8 mouse cellular contexts compared by ENCODE assay signal in the genomic region with DNA sequence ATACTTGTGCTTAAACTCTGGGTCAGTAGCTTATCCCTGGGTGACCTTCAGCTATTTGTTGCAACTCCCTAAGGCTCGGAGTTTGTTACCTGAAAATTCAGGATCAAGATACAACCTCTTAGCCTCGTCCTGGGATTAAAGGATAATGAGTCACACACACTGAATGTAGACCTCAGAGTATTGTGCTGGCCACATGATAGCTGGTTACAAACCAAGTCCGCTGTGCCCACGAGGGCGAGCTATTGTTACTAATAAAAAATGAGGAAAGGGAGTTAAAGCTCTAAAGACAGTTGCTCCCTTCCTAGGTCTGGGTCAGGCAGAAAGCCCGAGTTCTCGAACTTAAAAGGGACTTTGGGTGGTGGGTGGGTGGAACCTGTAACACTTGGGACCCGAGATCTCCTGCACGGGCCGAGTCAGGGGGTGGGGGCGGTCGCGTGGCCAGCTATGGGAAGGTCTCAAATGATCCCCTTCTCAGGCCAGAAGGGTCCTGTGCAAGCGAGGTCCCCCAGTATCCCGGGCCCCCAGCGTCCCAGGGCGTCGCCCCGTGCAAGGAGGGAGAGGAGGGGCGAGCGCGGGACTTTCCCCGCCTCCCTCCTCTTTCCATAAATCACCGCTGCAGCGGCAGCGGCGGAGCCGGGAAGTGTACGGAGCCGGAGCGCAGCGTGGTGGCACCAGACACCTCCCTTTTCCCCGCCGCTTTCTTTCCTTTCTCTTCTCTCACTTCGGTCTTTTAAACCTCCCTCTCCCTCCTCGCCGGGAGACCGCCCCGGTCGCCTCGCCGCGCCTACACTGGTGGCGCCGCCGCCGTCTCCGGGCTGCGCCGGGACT. TPM values are rescaled to one million over a fixed set of nuclear protein-coding genes. Genes with fewer than 3 reads are reported as not detected.
DNase-seq lines count a peak whose midpoint lies in the region; ATAC-seq and TF ChIP-seq lines count a peak whose summit lies in the region.

A gene (plus strand): TSS at position 633 of the 828 bp plus-strand sequence.

- DNase-seq in 3T3-L1 (ENCODE audit: low read depth, low spot score): peak; percentile 34
- DNase-seq in adrenal gland, postnatal 14 days: peak; percentile 85
- DNase-seq in forebrain, embryonic 11.5 days (ENCODE audit: low spot score): peak; percentile 85
- DNase-seq in kidney, postnatal 0 days (ENCODE audit: low spot score): peak; percentile 93
- no peak for DNase-seq in liver, embryonic 14.5 days (ENCODE audit: low read depth in 3 of 3, low spot score in 3 of 3)
- DNase-seq in MN1 (ENCODE audit: low spot score): no peak

- 1% methylated on average over 43 of the region's 50 CpGs for WGBS in forebrain, embryonic 11.5 days
- WGBS in heart, embryonic 13.5 days: under 1% methylated on average over 40 of the region's 50 CpGs
- WGBS in kidney, postnatal 0 days: under 1% methylated on average over 39 of the region's 50 CpGs
- 1% methylated on average over 44 of the region's 50 CpGs for WGBS in liver, embryonic 14.5 days (ENCODE audit: insufficient replicate concordance)
- WGBS in olfactory bulb, adult 2 months: 2% methylated on average over 50 of the region's 50 CpGs

- H3K9ac ChIP-seq in forebrain, embryonic 11.5 days (ENCODE audit: low read length): peak within 1 kb of the TSS; percentile 96
- H3K9ac ChIP-seq in heart, embryonic 13.5 days: peak within 1 kb of the TSS; percentile 95
- H3K9ac ChIP-seq in kidney, postnatal 0 days (ENCODE audit: low read depth, low read length): peak within 1 kb of the TSS; percentile 92
- H3K9ac ChIP-seq in liver, embryonic 14.5 days (replicated peaks): 0 out of 2 replicates have a peak within 1 kb of the TSS, but pooled peaks have one; percentile 9

- no peaks in the 10 kb centered on the region for H3K36me3 ChIP-seq in forebrain, embryonic 11.5 days (ENCODE audit: control insufficient read depth, insufficient read depth, low read length)
- no peaks in the 10 kb centered on the region for H3K36me3 ChIP-seq in heart, embryonic 13.5 days
- H3K36me3 ChIP-seq in kidney, postnatal 0 days (ENCODE audit: insufficient read depth, low read length): no peaks in the 10 kb centered on the region
- no peaks in the 10 kb centered on the region for H3K36me3 ChIP-seq in liver, embryonic 14.5 days (replicated peaks; ENCODE audit: control insufficient read depth, insufficient read depth, low read depth)

- ATAC-seq in forebrain, embryonic 11.5 days (replicated peaks; ENCODE audit: low FRiP score): peak; percentile 82
- peak; percentile 33; the same call in 1 of the 2 replicates for ATAC-seq in heart, embryonic 13.5 days (ENCODE audit: extremely low read depth, insufficient number of reproducible peaks, low FRiP score, low TSS enrichment)
- peak; percentile 80 for ATAC-seq in kidney, postnatal 0 days (replicated peaks; ENCODE audit: low FRiP score, low read depth)
- no peak for ATAC-seq in liver, embryonic 14.5 days (ENCODE audit: insufficient read depth)

- peak within 1 kb of the TSS; percentile 83 for H3K27ac ChIP-seq in forebrain, embryonic 11.5 days (ENCODE audit: low read depth, low read length)
- H3K27ac ChIP-seq in heart, embryonic 13.5 days (replicated peaks): peak within 1 kb of the TSS; percentile 92
- peak within 1 kb of the TSS; percentile 91 for H3K27ac ChIP-seq in kidney, postnatal 0 days
- no peak within 1 kb of the TSS for H3K27ac ChIP-seq in liver, embryonic 14.5 days
- no peak within 1 kb of the TSS for H3K27ac ChIP-seq in olfactory bulb, adult 2 months (ENCODE audit: insufficient read depth, low read depth, low read length)

- peak; percentile 46 for TF ChIP-seq CTCF in kidney, postnatal 0 days (IDR thresholded peaks at IDR 0.05; ENCODE audit: low read depth)
- TF ChIP-seq CTCF in liver, embryonic 14.5 days (IDR thresholded peaks at IDR 0.05; ENCODE audit: low read depth): no peak
- no peak for TF ChIP-seq CTCF in olfactory bulb, adult 2 months (IDR thresholded peaks at IDR 0.05; ENCODE audit: insufficient read depth, low read depth, low read length)

- H3K9me3 ChIP-seq in forebrain, embryonic 11.5 days (ENCODE audit: control insufficient read depth, low read length): no peaks in the 10 kb centered on the region
- no peaks in the 10 kb centered on the region for H3K9me3 ChIP-seq in heart, embryonic 13.5 days
- H3K9me3 ChIP-seq in kidney, postnatal 0 days (replicated peaks; ENCODE audit: low read length): no peaks in the 10 kb centered on the region
- no peaks in the 10 kb centered on the region for H3K9me3 ChIP-seq in liver, embryonic 14.5 days (ENCODE audit: control insufficient read depth, low read length)

- TF ChIP-seq POLR2A in olfactory bulb, adult 2 months (IDR thresholded peaks at IDR 0.05; ENCODE audit: insufficient read depth, low read depth, low read length): 0 out of 2 replicates have a peak, but pooled peaks have one; percentile 24

- TF ChIP-seq EP300 in liver, embryonic 14.5 days (IDR thresholded peaks at IDR 0.05; ENCODE audit: low read depth): no peak

- peak within 1 kb of the TSS; percentile 80 for H3K4me2 ChIP-seq in forebrain, embryonic 11.5 days (ENCODE audit: low read depth, low read length, severe bottlenecking)
- peak within 1 kb of the TSS; percentile 87 for H3K4me2 ChIP-seq in heart, embryonic 13.5 days
- peak within 1 kb of the TSS; percentile 90 for H3K4me2 ChIP-seq in kidney, postnatal 0 days (ENCODE audit: low read length)
- H3K4me2 ChIP-seq in liver, embryonic 14.5 days (ENCODE audit: low read depth): peak within 1 kb of the TSS; percentile 53

- H3K27me3 ChIP-seq in forebrain, embryonic 11.5 days (ENCODE audit: control insufficient read depth, insufficient read depth, low read length): no peaks in the 10 kb centered on the region; the same call in 1 of the 2 replicates
- H3K27me3 ChIP-seq in heart, embryonic 13.5 days (replicated peaks): 0 out of 2 replicates have a peak, but pooled peaks cover 11% of the 10 kb centered on the region
- no peaks in the 10 kb centered on the region for H3K27me3 ChIP-seq in kidney, postnatal 0 days (ENCODE audit: insufficient read depth, low read length)
- H3K27me3 ChIP-seq in liver, embryonic 14.5 days (ENCODE audit: control insufficient read depth, insufficient read depth, low read length): peaks cover 45% of the 10 kb centered on the region

- peak within 1 kb of the TSS; percentile 89 for H3K4me3 ChIP-seq in forebrain, embryonic 11.5 days (ENCODE audit: low read depth, low read length)
- peak within 1 kb of the TSS; percentile 93 for H3K4me3 ChIP-seq in heart, embryonic 13.5 days
- peak within 1 kb of the TSS; percentile 88 for H3K4me3 ChIP-seq in kidney, postnatal 0 days (replicated peaks; ENCODE audit: low read depth, low read length)
- H3K4me3 ChIP-seq in liver, embryonic 14.5 days (ENCODE audit: insufficient read depth in 1 of 2, low read depth in 2 of 2, low read length in 2 of 2): peak within 1 kb of the TSS; percentile 32 to 52
- peak within 1 kb of the TSS; percentile 55 for H3K4me3 ChIP-seq in olfactory bulb, adult 2 months (ENCODE audit: insufficient read depth, low read depth, low read length)

- H3K4me1 ChIP-seq in forebrain, embryonic 11.5 days (replicated peaks; ENCODE audit: control insufficient read depth, insufficient read depth, low read length): peaks cover 13% of the 10 kb centered on the region; the same call in 1 of the 2 replicates
- H3K4me1 ChIP-seq in heart, embryonic 13.5 days: peaks cover 34% of the 10 kb centered on the region
- peaks cover 5% of the 10 kb centered on the region for H3K4me1 ChIP-seq in kidney, postnatal 0 days (replicated peaks; ENCODE audit: insufficient read depth, low read length)
- no peaks in the 10 kb centered on the region for H3K4me1 ChIP-seq in liver, embryonic 14.5 days (replicated peaks; ENCODE audit: control insufficient read depth in 2 of 2, insufficient read depth in 2 of 2, low read length in 1 of 2)
- H3K4me1 ChIP-seq in olfactory bulb, adult 2 months (ENCODE audit: control insufficient read depth, insufficient read depth, low read length): peaks cover 4% of the 10 kb centered on the region; the same call in 1 of the 2 replicates

RNA-seq across cellular contexts. Expression of the gene that starts here (rescaled TPM):
- 8.4 and 12.9 TPM in 2 replicates for total RNA-seq in adrenal gland, postnatal 14 days (2021)
- polyA plus RNA-seq in forebrain, embryonic 11.5 days (2014; fragmentation: Nextera tagmentation; extraction: Ambion mirVana): 45.3 and 50.2 TPM in 2 replicates
- 6.8 and 6.9 TPM in 2 replicates for polyA plus RNA-seq in heart, embryonic 13.5 days (2015; fragmentation: Nextera tagmentation; extraction: Ambion mirVana)
- 11.7 and 12.2 TPM in 2 replicates for polyA plus RNA-seq in kidney, postnatal 0 days (2015; fragmentation: Nextera tagmentation; extraction: Ambion mirVana)
- 6.2 and 10.2 TPM in 2 replicates for polyA plus RNA-seq in liver, embryonic 14.5 days (2012; rRNA removed)
- 3.7 and 4.5 TPM in 2 replicates for polyA plus RNA-seq in liver, embryonic 14.5 days (2014; fragmentation: Nextera tagmentation; extraction: Ambion mirVana)
- not detected in 2 replicates for polyA plus RNA-seq in olfactory bulb, adult 2 months (2012; ENCODE audit: insufficient read depth, insufficient read length, low replicate concordance, missing spikeins)

Comparison
In these comparisons a context has a peak if more than half of its experiments do, and no peak if none do; other contexts are left out.
1. DNase-seq: peak in 3T3-L1 (single experiment), adrenal gland, postnatal 14 days (single experiment), forebrain, embryonic 11.5 days (single experiment) and kidney, postnatal 0 days (single experiment); none in liver, embryonic 14.5 days (0 of 3) and MN1 (single experiment).
2. H3K27ac ChIP-seq: peak in forebrain, embryonic 11.5 days (single experiment), heart, embryonic 13.5 days (single experiment) and kidney, postnatal 0 days (single experiment); none in liver, embryonic 14.5 days (single experiment) and olfactory bulb, adult 2 months (single experiment).
3. H3K4me3 ChIP-seq: peak in every context shown above with its lines; median percentile 93 in heart, embryonic 13.5 days; 89 in forebrain, embryonic 11.5 days; 88 in kidney, postnatal 0 days; 55 in olfactory bulb, adult 2 months; 42 in liver, embryonic 14.5 days.
4. H3K9ac ChIP-seq: peak in every context shown above with its lines; median percentile 96 in forebrain, embryonic 11.5 days; 95 in heart, embryonic 13.5 days; 92 in kidney, postnatal 0 days; 9 in liver, embryonic 14.5 days.
5. Peak in every context shown above with its lines, with median percentiles within 50 percentile points of each other: H3K4me2 ChIP-seq.